Mouse (Mus musculus) kidney, postnatal 25 days (tissue): ENCODE results near the gene 4930426L09Rik.
A peak's percentile ranks its signal among the peaks of the same experiment; 100 is the strongest.

ENCODE experiments used
- DNase-seq, 2 experiments: peaks; one replicate each; pipeline ENCODE4 v3.0.0; 2021; ENCODE audit warnings: mixed read lengths in 2 of 2

Gene 4930426L09Rik

GRCm38 (mm10) chr2:18998054-18998478 lies at the start of gene 4930426L09Rik, which contains the start of gene Pip4k2a:
Gene 4930426L09Rik, plus strand, starts transcription at chr2:18998343.
Gene Pip4k2a, minus strand, starts transcription at chr2:18998126.
- DNase-seq = peak; percentile 90 to 94

- no peak for DNase-seq
Observed at GRCm38 (mm10) chr2:18948741-18949140, 49.4 kb upstream of the 4930426L09Rik start.

GRCm38 (mm10) chr2:18950758-18951157 lies 47.4 kb upstream of the 4930426L09Rik start:
- no peak for DNase-seq

- DNase-seq = peak in 1 of 2 experiments; percentile 30
Observed at GRCm38 (mm10) chr2:18952102-18952673, 46.0 kb upstream of the 4930426L09Rik start.

DNA sequence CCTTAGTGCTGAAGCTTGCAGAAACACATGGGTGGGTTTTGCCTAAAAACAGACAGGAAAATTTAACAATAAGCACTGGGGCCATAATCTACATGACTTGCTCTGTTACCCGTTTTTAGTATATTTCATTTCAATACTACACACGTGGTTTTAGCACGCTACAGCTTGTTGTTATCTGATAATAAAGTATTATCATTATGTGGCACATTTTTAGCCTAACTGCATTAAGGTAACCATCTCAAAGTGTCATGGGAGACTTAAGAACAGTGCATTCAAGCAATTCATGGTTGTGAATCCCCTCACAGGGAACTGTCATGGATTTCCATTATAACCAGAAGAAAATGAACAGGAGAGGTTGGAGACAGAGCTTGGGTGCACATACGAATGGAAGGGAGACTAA lies 43.7 kb upstream of the 4930426L09Rik start:
- no peak for DNase-seq

DNA sequence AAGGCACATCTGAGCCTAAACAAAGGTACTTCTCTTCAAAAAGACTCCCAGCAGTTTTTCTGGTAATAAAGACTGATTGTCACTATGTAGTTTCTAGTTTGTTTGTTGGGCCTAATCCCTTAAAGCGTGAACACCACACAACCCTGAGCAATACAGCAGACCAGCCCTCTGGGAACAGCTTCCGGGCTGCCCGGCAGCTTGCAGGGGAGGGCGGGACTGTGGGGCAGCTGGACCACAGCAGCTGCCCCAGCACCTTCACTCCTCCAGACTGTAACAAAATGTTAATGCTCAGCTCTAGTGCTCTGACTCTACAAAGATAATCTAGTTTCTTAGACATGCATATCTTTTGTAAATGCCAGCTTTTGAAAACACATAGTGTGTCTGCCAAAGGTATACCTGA lies 43.1 kb upstream of the 4930426L09Rik start:
- DNase-seq = no peak

DNA sequence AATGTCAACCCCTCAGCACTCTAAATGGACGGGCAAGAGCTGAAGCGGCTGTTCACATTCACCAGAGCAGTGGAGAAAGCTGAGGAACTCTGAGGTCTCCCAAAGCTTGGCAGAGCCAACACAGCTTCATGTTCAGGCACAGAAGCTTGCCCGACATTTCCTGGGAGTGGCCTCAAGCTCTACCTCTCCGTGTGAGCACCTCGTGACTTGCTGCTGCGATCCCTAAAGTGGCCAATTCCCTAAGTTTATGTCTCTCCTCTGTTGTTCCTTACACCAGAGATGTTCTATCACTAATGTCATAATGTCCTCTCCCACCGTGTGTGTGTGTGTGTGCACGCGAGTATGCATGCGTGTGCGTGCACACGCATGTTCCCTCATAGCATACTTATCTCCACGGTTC lies 42.5 kb upstream of the 4930426L09Rik start:
- no peak for DNase-seq

- no peak for DNase-seq
Observed at GRCm38 (mm10) chr2:18956424-18956823, 41.7 kb upstream of the 4930426L09Rik start.

- DNase-seq = no peak
Observed at GRCm38 (mm10) chr2:18956945-18957344, 41.2 kb upstream of the 4930426L09Rik start.

DNA sequence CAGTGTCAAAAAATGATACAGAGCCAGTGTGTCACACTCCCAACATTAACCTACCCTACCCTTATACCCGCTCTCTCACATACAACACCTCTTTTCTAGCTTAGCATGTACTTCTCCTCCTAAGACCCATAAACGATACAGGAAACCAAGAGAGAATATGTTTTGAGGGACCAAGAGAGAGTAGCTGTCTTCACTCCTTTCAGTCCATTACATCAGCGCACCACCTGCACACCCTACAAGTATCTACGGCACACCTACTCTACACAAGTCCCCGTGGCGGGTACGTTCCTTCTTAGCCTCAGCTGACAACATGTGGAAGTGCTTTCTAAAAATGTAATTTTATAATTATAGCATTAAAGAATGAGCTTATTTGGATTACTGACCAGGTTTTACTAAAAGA lies 40.7 kb upstream of the 4930426L09Rik start:
- DNase-seq = no peak

- DNase-seq = no peak
Observed at GRCm38 (mm10) chr2:18958044-18958443, 40.1 kb upstream of the 4930426L09Rik start.

- no peak for DNase-seq
Observed at GRCm38 (mm10) chr2:18958501-18958900, 39.6 kb upstream of the 4930426L09Rik start.

GRCm38 (mm10) chr2:18959008-18959407 lies 39.1 kb upstream of the 4930426L09Rik start:
- no peak for DNase-seq

GRCm38 (mm10) chr2:18959558-18959957 lies 38.6 kb upstream of the 4930426L09Rik start:
- no peak for DNase-seq

DNA sequence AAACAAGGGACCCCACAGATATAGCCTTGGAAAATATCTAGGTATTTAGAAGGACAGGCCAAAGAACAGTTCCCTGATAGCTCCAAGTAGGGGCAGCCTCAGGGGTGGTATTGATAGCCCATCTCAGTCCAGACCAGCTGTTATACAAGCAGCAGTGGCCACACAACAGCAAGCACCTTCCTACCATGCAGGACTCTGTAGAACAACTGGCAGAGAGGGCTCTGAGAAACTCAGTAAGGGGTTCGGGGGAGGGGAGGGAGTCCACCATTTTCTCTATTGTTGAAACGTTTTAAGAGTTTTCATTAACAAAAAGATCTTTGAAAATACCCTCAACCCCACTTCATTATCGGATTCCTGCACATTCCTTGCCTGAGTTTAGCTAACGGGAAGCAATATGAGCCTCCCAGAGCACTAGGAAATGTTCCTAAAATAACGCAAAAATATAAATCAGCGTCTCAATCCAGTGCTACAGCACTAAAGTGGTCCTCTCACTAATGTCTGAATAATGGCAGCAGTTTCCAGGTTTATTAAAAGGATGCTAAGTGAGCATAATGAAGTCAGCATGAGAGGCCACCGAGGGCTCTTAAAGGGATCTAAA lies 37.7 kb upstream of the 4930426L09Rik start:
- DNase-seq = no peak

DNA sequence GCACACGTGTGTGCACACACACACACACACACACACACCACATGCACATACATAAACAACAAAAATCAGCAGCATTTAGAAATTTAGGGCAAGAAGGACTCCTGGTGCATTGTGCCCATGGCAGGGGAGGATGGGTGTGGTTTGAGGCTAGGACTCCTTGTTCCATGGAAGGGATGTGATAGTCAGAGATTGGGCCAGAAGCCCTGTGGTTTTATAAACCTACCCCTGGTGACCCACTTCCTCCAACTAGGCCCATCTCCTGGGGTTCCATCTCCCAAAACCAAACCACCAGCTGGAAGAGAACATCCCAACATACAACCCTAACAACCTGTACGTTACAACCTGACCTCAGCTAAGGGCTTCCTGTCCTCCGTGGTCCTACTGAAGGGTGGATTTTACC lies 35.6 kb upstream of the 4930426L09Rik start:
- DNase-seq = no peak

GRCm38 (mm10) chr2:18963286-18964040 lies 34.7 kb upstream of the 4930426L09Rik start:
- DNase-seq = no peak

DNA sequence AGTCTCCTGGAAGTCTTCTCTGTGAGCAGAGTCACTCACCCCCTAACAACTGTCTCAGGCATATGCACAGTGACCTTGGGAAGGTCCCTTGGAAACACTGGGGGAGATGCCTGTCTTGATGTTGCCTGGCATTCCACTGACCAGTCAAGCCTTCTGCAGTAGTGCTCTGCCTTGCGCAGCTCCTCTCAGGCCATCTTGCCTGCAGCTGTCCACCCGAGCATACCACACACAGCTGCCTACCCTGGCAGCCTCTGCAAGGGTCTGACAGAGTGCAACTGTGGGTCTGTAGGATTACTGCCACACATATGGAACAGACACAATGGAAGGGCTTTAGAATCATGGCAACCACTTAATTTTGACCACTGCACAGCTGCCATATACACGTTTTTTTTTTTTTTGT lies 33.0 kb upstream of the 4930426L09Rik start:
- no peak for DNase-seq

GRCm38 (mm10) chr2:18965950-18966349 lies 32.2 kb upstream of the 4930426L09Rik start:
- DNase-seq = no peak

GRCm38 (mm10) chr2:18966566-18966965 lies 31.6 kb upstream of the 4930426L09Rik start:
- no peak for DNase-seq

- no peak for DNase-seq
Observed at GRCm38 (mm10) chr2:18967451-18968063, 30.6 kb upstream of the 4930426L09Rik start.

DNA sequence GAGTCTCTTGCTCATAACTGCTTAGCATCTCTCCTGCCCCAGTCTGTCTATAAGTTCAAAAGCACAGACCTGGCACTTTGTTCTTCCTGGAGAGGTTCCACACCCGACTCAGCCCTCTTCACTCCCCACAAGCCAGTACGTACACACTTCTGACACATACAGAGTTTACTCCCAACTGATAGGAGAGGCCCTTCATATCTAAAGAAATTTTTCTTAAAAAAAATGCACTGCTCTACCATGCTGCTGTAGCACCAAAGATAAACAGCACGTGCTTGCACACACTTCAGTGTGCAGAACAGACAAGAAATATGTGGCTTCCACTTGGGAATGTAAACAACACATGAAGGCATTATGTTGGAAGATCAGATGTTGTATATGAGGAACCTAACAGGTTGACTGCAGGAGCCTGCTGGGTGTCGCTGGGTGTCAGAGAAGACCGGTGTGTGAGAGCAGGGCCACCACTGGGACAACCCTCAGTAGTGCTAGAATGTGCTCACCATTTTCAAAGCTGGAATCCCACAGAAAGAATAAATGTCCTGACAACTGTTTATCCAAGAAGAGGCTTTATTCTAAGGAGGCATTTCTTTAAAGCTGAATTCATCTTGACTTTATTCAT lies 29.0 kb upstream of the 4930426L09Rik start:
- DNase-seq = no peak

DNA sequence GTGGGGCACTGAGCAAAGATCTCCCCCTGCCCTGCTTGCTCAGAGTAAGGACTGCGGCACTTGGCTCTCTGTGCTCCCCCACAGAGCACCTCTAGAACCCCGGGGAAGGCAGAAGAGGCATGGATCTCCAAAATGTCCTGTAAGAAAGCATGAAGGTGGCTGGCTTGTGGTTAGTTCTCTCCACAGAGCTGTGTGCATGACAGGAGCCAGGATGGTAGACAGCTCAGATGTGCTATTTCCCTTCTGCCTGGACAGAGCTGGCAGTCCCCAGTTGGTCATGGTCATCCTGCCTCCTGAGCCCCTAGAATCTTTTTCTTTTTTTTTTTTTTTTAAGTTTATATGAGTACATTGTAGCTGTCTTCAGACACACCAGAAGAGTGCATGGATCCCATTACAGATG lies 27.7 kb upstream of the 4930426L09Rik start:
- no peak for DNase-seq
